33 mouse cellular contexts compared by ENCODE assay signal in the genomic region with DNA sequence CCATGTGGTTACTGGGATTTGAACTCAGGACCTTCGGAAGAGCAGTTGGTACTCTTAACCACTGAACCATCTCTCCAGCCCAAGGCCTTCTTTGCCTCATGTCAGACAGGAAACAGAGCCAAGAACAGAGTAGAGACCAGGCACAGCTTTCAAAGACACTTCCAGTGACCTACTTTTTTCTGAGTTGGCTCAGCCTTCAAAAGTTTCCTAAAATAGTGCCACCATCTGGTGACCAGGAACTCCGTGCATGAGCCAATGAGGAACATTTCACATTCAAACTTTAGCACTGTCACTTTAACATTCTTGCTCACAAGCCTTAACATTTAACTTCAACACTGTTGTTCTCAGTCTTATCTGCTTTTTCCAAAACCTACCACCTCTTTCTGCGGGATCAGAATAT. TPM values are rescaled to one million over a fixed set of nuclear protein-coding genes. Genes with fewer than 3 reads are reported as not detected.
"Had no signal": no experiment of that assay in that cellular context is flagged by ENCODE, and none has a peak within 500 bp of the region (broad histone marks: within the 10 kb centered on the region; RNA-seq: fewer than 3 reads in every experiment).

No protein-coding gene starts in this region.

- H3K9me3 ChIP-seq: hindbrain, embryonic 12.5 days; intestine, embryonic 15.5 days; limb, embryonic 15.5 days had no signal

- DNase-seq: gastrocnemius, adult 2 months; gastrocnemius, postnatal 10 days; gastrocnemius, postnatal 25 days; heart, adult 2 months; heart, postnatal 10 days; heart, postnatal 4 days; kidney, adult 18-20 months; kidney, adult 8-10 months; kidney, postnatal 14 days; kidney, postnatal 36 days; layer of hippocampus, adult 9-11 months; layer of hippocampus, postnatal 36 days; left cerebral cortex, postnatal 4 days had no signal

- H3K27me3 ChIP-seq: intestine, embryonic 15.5 days; kidney, embryonic 15.5 days; limb, embryonic 15.5 days had no signal

- H3K36me3 ChIP-seq: heart, embryonic 12.5 days; hindbrain, embryonic 10.5 days; hindbrain, embryonic 12.5 days; intestine, embryonic 15.5 days; kidney, embryonic 15.5 days; limb, embryonic 13.5 days; limb, embryonic 15.5 days; liver, embryonic 12.5 days had no signal

- H3K4me1 ChIP-seq: limb, embryonic 13.5 days; limb, embryonic 15.5 days; liver, embryonic 12.5 days had no signal

- H3K4me3 ChIP-seq: gastrocnemius, adult 2 months; heart, adult 2 months; heart, embryonic 12.5 days; hindbrain, embryonic 10.5 days; hindbrain, embryonic 12.5 days; intestine, embryonic 15.5 days; kidney, embryonic 15.5 days; limb, embryonic 13.5 days; limb, embryonic 15.5 days; liver, embryonic 12.5 days had no signal

- H3K4me2 ChIP-seq: heart, embryonic 12.5 days; hindbrain, embryonic 12.5 days; hindbrain, embryonic 14.5 days; intestine, embryonic 15.5 days; kidney, embryonic 15.5 days; limb, embryonic 13.5 days; limb, embryonic 15.5 days; liver, embryonic 12.5 days had no signal

- H3K9ac ChIP-seq: heart, embryonic 12.5 days; hindbrain, embryonic 12.5 days; hindbrain, embryonic 14.5 days; intestine, embryonic 15.5 days; kidney, embryonic 15.5 days; limb, embryonic 13.5 days; limb, embryonic 15.5 days; liver, embryonic 12.5 days; liver, embryonic 14.5 days had no signal

- H3K27ac ChIP-seq: gastrocnemius, adult 2 months; heart, adult 2 months; hindbrain, embryonic 10.5 days; hindbrain, embryonic 12.5 days; hindbrain, embryonic 14.5 days; intestine, embryonic 15.5 days; kidney, embryonic 15.5 days; kidney, postnatal 0 days; limb, embryonic 13.5 days; limb, embryonic 15.5 days; liver, embryonic 12.5 days; liver, embryonic 14.5 days had no signal

- ATAC-seq: hindbrain, embryonic 16.5 days; inflammation-experienced regulatory T-cells, adult 6 months; intestine, embryonic 15.5 days; intestine, postnatal 0 days; liver, embryonic 12.5 days had no signal

RNA-seq across cellular contexts. Expression of a gene that starts 2.3 kb away (rescaled TPM):
- total RNA-seq: granulocyte monocyte progenitor cell, adult 5-6 weeks; layer of hippocampus, adult 18-20 months; layer of hippocampus, adult 8-10 months; left cerebral cortex, adult 18-20 months; left cerebral cortex, postnatal 25 days; liver, adult 2 months had no signal
- polyA plus RNA-seq: heart, adult 2 months; hindbrain, embryonic 10.5 days; hindbrain, embryonic 12.5 days; hindbrain, embryonic 14.5 days; intestine, embryonic 15.5 days; kidney, embryonic 15.5 days; limb, embryonic 13.5 days; liver, adult 2 months; liver, embryonic 12.5 days; liver, embryonic 14.5 days had no signal
